Comparison of ENCODE assay signal across 23 mouse cellular contexts in the genomic region with DNA sequence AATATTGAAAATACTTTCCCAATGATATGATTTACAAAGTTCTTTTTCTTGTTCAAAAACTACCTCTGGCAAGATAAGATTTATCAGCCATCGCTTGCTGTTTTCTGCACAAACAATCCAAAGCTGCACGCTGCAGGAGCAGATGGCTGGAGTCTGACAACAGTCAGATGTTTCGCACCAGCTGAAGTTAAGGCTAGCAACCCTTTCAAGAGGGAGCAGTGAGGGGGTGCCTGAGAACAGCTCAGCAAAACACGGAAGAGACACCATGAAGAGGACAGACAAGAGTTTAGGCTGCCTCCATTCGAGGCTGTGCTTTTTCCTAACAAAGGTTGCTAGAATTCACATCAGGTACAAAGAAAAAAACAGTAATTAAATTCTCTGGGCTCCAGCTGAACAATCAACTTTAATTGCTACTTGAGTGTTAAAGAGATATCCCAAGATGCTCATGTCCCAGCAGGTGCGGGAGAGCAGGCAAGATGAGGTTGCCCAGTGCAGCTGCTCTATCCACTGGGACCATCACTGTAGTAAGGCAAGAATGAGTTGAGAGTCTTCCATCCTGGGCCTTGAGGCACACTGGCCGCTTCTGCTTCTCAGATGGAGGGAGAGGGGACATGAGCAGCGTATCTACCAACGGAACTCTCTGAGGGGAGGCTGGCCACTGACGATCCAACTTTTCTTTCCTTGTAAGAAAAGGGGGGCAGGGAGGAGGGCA. TPM values are rescaled to one million over a fixed set of nuclear protein-coding genes. Genes with fewer than 3 reads are reported as not detected.
DNase-seq lines count a peak whose midpoint lies in the region; ATAC-seq and TF ChIP-seq lines count a peak whose summit lies in the region.
"Had no signal": no experiment of that assay in that cellular context is flagged by ENCODE, and none has a peak within 500 bp of the region (broad histone marks: within the 10 kb centered on the region; RNA-seq: fewer than 3 reads in every experiment).

No protein-coding gene starts in this region.

- H3K27ac ChIP-seq in forebrain, embryonic 14.5 days (ENCODE audit: low read depth, low read length) = peak overlapping the region; percentile 14; the same call in 1 of the 2 replicates
- H3K27ac ChIP-seq in forebrain, embryonic 15.5 days (replicated peaks) = no peak overlapping the region
- peak overlapping the region; percentile 21; the same call in 1 of the 2 replicates for H3K27ac ChIP-seq in intestine, embryonic 16.5 days (ENCODE audit: low read length)
- H3K27ac ChIP-seq in intestine, embryonic 15.5 days = no peak overlapping the region
- H3K27ac ChIP-seq in midbrain, postnatal 0 days (ENCODE audit: low read depth, low read length) = no peak overlapping the region
- no peak overlapping the region for H3K27ac ChIP-seq in midbrain, embryonic 10.5 days (replicated peaks)
- H3K27ac ChIP-seq: liver, embryonic 12.5 days; lung, embryonic 15.5 days; neural tube, embryonic 12.5 days; stomach, postnatal 0 days had no signal

- H3K4me2 ChIP-seq in forebrain, embryonic 14.5 days (ENCODE audit: low read length) = no peak overlapping the region
- no peak overlapping the region for H3K4me2 ChIP-seq in forebrain, embryonic 15.5 days (replicated peaks)
- no peak overlapping the region for H3K4me2 ChIP-seq in intestine, embryonic 16.5 days (ENCODE audit: low read depth, low read length)
- H3K4me2 ChIP-seq in intestine, embryonic 15.5 days (replicated peaks) = no peak overlapping the region
- no peak overlapping the region for H3K4me2 ChIP-seq in midbrain, postnatal 0 days (ENCODE audit: low read depth, low read length, poor library complexity, severe bottlenecking)
- H3K4me2 ChIP-seq: heart, embryonic 12.5 days; liver, embryonic 12.5 days; lung, embryonic 15.5 days; neural tube, embryonic 12.5 days had no signal

- H3K36me3 ChIP-seq in forebrain, embryonic 14.5 days (ENCODE audit: control insufficient read depth, insufficient read depth, low read length) = peaks cover 46% of the 10 kb centered on the region
- peaks cover 17% of the 10 kb centered on the region for H3K36me3 ChIP-seq in forebrain, embryonic 15.5 days
- peaks cover 4% of the 10 kb centered on the region; the same call in 1 of the 2 replicates for H3K36me3 ChIP-seq in intestine, embryonic 16.5 days (ENCODE audit: control insufficient read depth, insufficient read depth, low read length)
- no peaks in the 10 kb centered on the region for H3K36me3 ChIP-seq in intestine, embryonic 15.5 days
- peaks cover 41% of the 10 kb centered on the region for H3K36me3 ChIP-seq in midbrain, postnatal 0 days (ENCODE audit: insufficient read depth, low read length)
- H3K36me3 ChIP-seq in midbrain, embryonic 10.5 days = peaks cover 70% of the 10 kb centered on the region

- TF ChIP-seq CTCF in midbrain, postnatal 0 days (IDR thresholded peaks at IDR 0.05) = no peak

- H3K9ac ChIP-seq in forebrain, embryonic 14.5 days (ENCODE audit: low read length) = no peak overlapping the region
- H3K9ac ChIP-seq in forebrain, embryonic 15.5 days (replicated peaks) = no peak overlapping the region
- no peak overlapping the region for H3K9ac ChIP-seq in intestine, embryonic 16.5 days (ENCODE audit: low read depth, low read length)
- no peak overlapping the region for H3K9ac ChIP-seq in intestine, embryonic 15.5 days
- H3K9ac ChIP-seq in midbrain, postnatal 0 days (replicated peaks; ENCODE audit: low read length, poor library complexity, severe bottlenecking) = no peak overlapping the region
- H3K9ac ChIP-seq: heart, embryonic 12.5 days; liver, embryonic 12.5 days; lung, embryonic 15.5 days; neural tube, embryonic 12.5 days had no signal

- peak; percentile 32; the same call in 1 of the 2 replicates for ATAC-seq in forebrain, embryonic 14.5 days
- no peak for ATAC-seq in forebrain, embryonic 15.5 days (replicated peaks)
- no peak for ATAC-seq in intestine, embryonic 16.5 days
- ATAC-seq in intestine, embryonic 15.5 days = no peak
- ATAC-seq in midbrain, postnatal 0 days (ENCODE audit: low FRiP score) = no peak
- ATAC-seq: activated CD4-positive, CD25-positive, alpha-beta regulatory T cell, adult 4 months; inflammation-experienced regulatory T-cells, adult 6 months; liver, embryonic 12.5 days; midbrain, embryonic 16.5 days had no signal

- 74% methylated on average over 10 of the region's 10 CpGs for WGBS in forebrain, embryonic 14.5 days
- 74% methylated on average over 10 of the region's 10 CpGs for WGBS in forebrain, embryonic 15.5 days
- WGBS in intestine, embryonic 16.5 days = 81% methylated on average over 10 of the region's 10 CpGs
- WGBS in intestine, embryonic 15.5 days = 80% methylated on average over 10 of the region's 10 CpGs
- WGBS in midbrain, postnatal 0 days = 87% methylated on average over 10 of the region's 10 CpGs
- 91% methylated on average over 10 of the region's 10 CpGs for whole genome bisulfite sequencing in midbrain, embryonic 10.5 days

- H3K9me3 ChIP-seq in forebrain, embryonic 14.5 days (replicated peaks; ENCODE audit: control insufficient read depth, low read length) = no peaks in the 10 kb centered on the region
- H3K9me3 ChIP-seq in forebrain, embryonic 15.5 days = no peaks in the 10 kb centered on the region
- H3K9me3 ChIP-seq in intestine, embryonic 16.5 days (ENCODE audit: control insufficient read depth, low read length) = no peaks in the 10 kb centered on the region
- no peaks in the 10 kb centered on the region for H3K9me3 ChIP-seq in intestine, embryonic 15.5 days
- no peaks in the 10 kb centered on the region for H3K9me3 ChIP-seq in midbrain, postnatal 0 days (ENCODE audit: low read length)
- H3K9me3 ChIP-seq in midbrain, embryonic 10.5 days (replicated peaks) = no peaks in the 10 kb centered on the region
- H3K9me3 ChIP-seq: heart, embryonic 12.5 days; liver, embryonic 12.5 days; lung, embryonic 15.5 days; neural tube, embryonic 12.5 days had no signal

- H3K27me3 ChIP-seq in forebrain, embryonic 14.5 days (replicated peaks; ENCODE audit: control insufficient read depth, insufficient read depth, low read length) = no peaks in the 10 kb centered on the region
- no peaks in the 10 kb centered on the region for H3K27me3 ChIP-seq in forebrain, embryonic 15.5 days
- no peaks in the 10 kb centered on the region for H3K27me3 ChIP-seq in intestine, embryonic 16.5 days (replicated peaks; ENCODE audit: control insufficient read depth, insufficient read depth, low read length)
- no peaks in the 10 kb centered on the region for H3K27me3 ChIP-seq in intestine, embryonic 15.5 days (replicated peaks)
- H3K27me3 ChIP-seq in midbrain, postnatal 0 days (ENCODE audit: insufficient read depth, low read length) = no peaks in the 10 kb centered on the region
- H3K27me3 ChIP-seq in midbrain, embryonic 10.5 days (ENCODE audit: low read depth, poor library complexity, severe bottlenecking) = no peaks in the 10 kb centered on the region
- H3K27me3 ChIP-seq: heart, embryonic 12.5 days; liver, embryonic 12.5 days; lung, embryonic 15.5 days; neural tube, embryonic 12.5 days had no signal

- peaks cover 2% of the 10 kb centered on the region; the same call in 1 of the 2 replicates for H3K4me1 ChIP-seq in forebrain, embryonic 14.5 days (ENCODE audit: control insufficient read depth, insufficient read depth, low read length)
- H3K4me1 ChIP-seq in forebrain, embryonic 15.5 days = no peaks in the 10 kb centered on the region
- H3K4me1 ChIP-seq in intestine, embryonic 16.5 days (ENCODE audit: control insufficient read depth, insufficient read depth, low read length) = 0 out of 2 replicates have a peak, but pooled peaks cover 3% of the 10 kb centered on the region
- H3K4me1 ChIP-seq in intestine, embryonic 15.5 days (replicated peaks) = no peaks in the 10 kb centered on the region
- H3K4me1 ChIP-seq in midbrain, postnatal 0 days (ENCODE audit: insufficient read depth, low read length) = no peaks in the 10 kb centered on the region
- no peaks in the 10 kb centered on the region for H3K4me1 ChIP-seq in midbrain, embryonic 10.5 days
- H3K4me1 ChIP-seq: heart, embryonic 12.5 days; liver, embryonic 12.5 days; lung, embryonic 15.5 days; neural tube, embryonic 12.5 days had no signal

- H3K4me3 ChIP-seq in forebrain, embryonic 14.5 days (ENCODE audit: low read depth, low read length) = no peak overlapping the region
- H3K4me3 ChIP-seq in forebrain, embryonic 15.5 days = no peak overlapping the region
- no peak overlapping the region for H3K4me3 ChIP-seq in intestine, embryonic 16.5 days (ENCODE audit: low read length)
- H3K4me3 ChIP-seq in intestine, embryonic 15.5 days (replicated peaks) = no peak overlapping the region
- H3K4me3 ChIP-seq in midbrain, postnatal 0 days (ENCODE audit: low read depth, low read length) = no peak overlapping the region
- no peak overlapping the region for H3K4me3 ChIP-seq in midbrain, embryonic 10.5 days
- H3K4me3 ChIP-seq: heart, embryonic 12.5 days; liver, embryonic 12.5 days; lung, embryonic 15.5 days; neural tube, embryonic 12.5 days had no signal

- peak; percentile 38 for DNase-seq in forebrain, embryonic 14.5 days (ENCODE audit: low spot score)
- DNase-seq in midbrain, postnatal 0 days (ENCODE audit: low spot score) = peak; percentile 3
- DNase-seq in midbrain, embryonic 10.5 days (ENCODE audit: low spot score) = no peak
- DNase-seq in layer of hippocampus, postnatal 36 days = peak; percentile 10 to 37
- DNase-seq in kidney, postnatal 4 days = no peak
- DNase-seq: adrenal gland, postnatal 36 days; cerebellum, postnatal 10 days; gastrocnemius, postnatal 10 days; heart, postnatal 36 days; kidney, postnatal 14 days; retina, postnatal 1 day; thymus, postnatal 36 days had no signal

RNA-seq across cellular contexts. Expression of a gene that starts 31.5 kb away (rescaled TPM):
- not detected in 2 replicates for polyA plus RNA-seq in forebrain, embryonic 14.5 days (2014; fragmentation: Nextera tagmentation; extraction: Ambion mirVana)
- 0.11 TPM in 1 of 2 replicates, not detected in the other for polyA plus RNA-seq in forebrain, embryonic 15.5 days (2015; fragmentation: Nextera tagmentation; extraction: Ambion mirVana)
- not detected in 2 replicates for polyA plus RNA-seq in intestine, embryonic 16.5 days (2015; fragmentation: Nextera tagmentation; extraction: Ambion mirVana)
- polyA plus RNA-seq in intestine, embryonic 15.5 days (2015; fragmentation: Nextera tagmentation; extraction: Ambion mirVana) = not detected in 2 replicates
- not detected in 2 replicates for total RNA-seq in midbrain, postnatal 0 days (2014; rRNA removed)
- polyA plus RNA-seq in midbrain, postnatal 0 days (2015; fragmentation: Nextera tagmentation; extraction: Ambion mirVana) = 0.10 TPM in 1 of 2 replicates, not detected in the other
- polyA plus RNA-seq in midbrain, embryonic 10.5 days (2016; fragmentation: Nextera tagmentation; extraction: Ambion mirVana) = not detected in 2 replicates
- under 1 TPM; 0.20 to 0.23 TPM for total RNA-seq in layer of hippocampus, postnatal 36 days (2021)
- total RNA-seq: adrenal gland, postnatal 36 days; gastrocnemius, postnatal 10 days; heart, postnatal 36 days had no signal
- polyA plus RNA-seq: activated CD4-positive, CD25-positive, alpha-beta regulatory T cell, adult 4 months; heart, embryonic 12.5 days; inflammation-experienced regulatory T-cells, adult 6 months; liver, embryonic 12.5 days; lung, embryonic 15.5 days; midbrain, embryonic 16.5 days; neural tube, embryonic 12.5 days; stomach, postnatal 0 days had no signal

Comparison
In these comparisons a context has a peak if more than half of its experiments do, and no peak if none do; other contexts are left out.
1. DNase-seq: peak in forebrain, embryonic 14.5 days (single experiment), midbrain, postnatal 0 days (single experiment) and layer of hippocampus, postnatal 36 days (2 of 2); none in midbrain, embryonic 10.5 days (single experiment) and kidney, postnatal 4 days (0 of 2).
2. H3K27ac ChIP-seq: peak in forebrain, embryonic 14.5 days (single experiment) and intestine, embryonic 16.5 days (single experiment); none in forebrain, embryonic 15.5 days (single experiment), intestine, embryonic 15.5 days (single experiment), midbrain, postnatal 0 days (single experiment) and midbrain, embryonic 10.5 days (single experiment).